Mouse (Mus musculus): ENCODE measurements around the gene Ulk3. TPM values are rescaled to one million over a fixed set of nuclear protein-coding genes. Genes with fewer than 3 reads are reported as not detected.

The Ulk3 gene
- polyA plus RNA-seq, 1 experiment from 2014 or later: 5.5 TPM

- H3K9me3 ChIP-seq (replicated peaks; ENCODE audit: control insufficient read depth, low read length): no peaks in the 10 kb centered on the region
- no peak for ATAC-seq (ENCODE audit: low read depth)
- H3K4me3 ChIP-seq (ENCODE audit: low read depth, low read length): peak within 1 kb of the TSS; percentile 69
- H3K36me3 ChIP-seq (ENCODE audit: control insufficient read depth, insufficient read depth): no peaks in the 10 kb centered on the region
- peaks cover 11% of the 10 kb centered on the region for H3K4me1 ChIP-seq (ENCODE audit: control insufficient read depth, low read depth, low read length)
- H3K27ac ChIP-seq (ENCODE audit: low read length): no peak within 1 kb of the TSS
- H3K4me2 ChIP-seq (ENCODE audit: low read depth, low read length): peak within 1 kb of the TSS; percentile 71
- no peaks in the 10 kb centered on the region for H3K27me3 ChIP-seq (ENCODE audit: control insufficient read depth, insufficient read depth, low read depth, low read length)
- WGBS (ENCODE audit: insufficient replicate concordance): 2% methylated on average over 28 of the region's 28 CpGs
- peak within 1 kb of the TSS; percentile 71 for H3K9ac ChIP-seq (ENCODE audit: low read depth, low read length)
Observed at GRCm38 (mm10) chr9:57552139-57552887, 36.9 kb upstream of the Ulk3 start, which contains the start of gene Mpi. Gene Mpi (minus strand): TSS chr9:57552763.

- ATAC-seq (ENCODE audit: low read depth): no peak
- H3K27ac ChIP-seq (ENCODE audit: low read length): no peak overlapping the region
- no peaks in the 10 kb centered on the region for H3K9me3 ChIP-seq (replicated peaks; ENCODE audit: control insufficient read depth, low read length)
- 75% methylated on average over 11 of the region's 11 CpGs for WGBS (ENCODE audit: insufficient replicate concordance)
- H3K36me3 ChIP-seq (ENCODE audit: control insufficient read depth, insufficient read depth): no peaks in the 10 kb centered on the region
- peaks cover 5% of the 10 kb centered on the region for H3K4me1 ChIP-seq (ENCODE audit: control insufficient read depth, low read depth, low read length)
- no peak overlapping the region for H3K9ac ChIP-seq (ENCODE audit: low read depth, low read length)
- H3K4me3 ChIP-seq (ENCODE audit: low read depth, low read length): no peak overlapping the region
- H3K4me2 ChIP-seq (ENCODE audit: low read depth, low read length): no peak overlapping the region
- no peaks in the 10 kb centered on the region for H3K27me3 ChIP-seq (ENCODE audit: control insufficient read depth, insufficient read depth, low read depth, low read length)
Observed at GRCm38 (mm10) chr9:57553119-57553518, 36.1 kb upstream of the Ulk3 start.

- no peak overlapping the region for H3K4me2 ChIP-seq (ENCODE audit: low read depth, low read length)
- H3K4me1 ChIP-seq (ENCODE audit: control insufficient read depth, low read depth, low read length): peaks cover 5% of the 10 kb centered on the region
- H3K4me3 ChIP-seq (ENCODE audit: low read depth, low read length): no peak overlapping the region
- H3K27ac ChIP-seq (ENCODE audit: low read length): no peak overlapping the region
- H3K36me3 ChIP-seq (ENCODE audit: control insufficient read depth, insufficient read depth): no peaks in the 10 kb centered on the region
- H3K9me3 ChIP-seq (replicated peaks; ENCODE audit: control insufficient read depth, low read length): no peaks in the 10 kb centered on the region
- no peak for ATAC-seq (ENCODE audit: low read depth)
- no peak overlapping the region for H3K9ac ChIP-seq (ENCODE audit: low read depth, low read length)
- WGBS (ENCODE audit: insufficient replicate concordance): 67% methylated on average over 3 of the region's 3 CpGs
- no peaks in the 10 kb centered on the region for H3K27me3 ChIP-seq (ENCODE audit: control insufficient read depth, insufficient read depth, low read depth, low read length)
Observed at GRCm38 (mm10) chr9:57554753-57555152, 34.5 kb upstream of the Ulk3 start.

- no peak overlapping the region for H3K9ac ChIP-seq (ENCODE audit: low read depth, low read length)
- H3K4me3 ChIP-seq (ENCODE audit: low read depth, low read length): no peak overlapping the region
- peaks cover 15% of the 10 kb centered on the region for H3K4me1 ChIP-seq (ENCODE audit: control insufficient read depth, low read depth, low read length)
- no peaks in the 10 kb centered on the region for H3K27me3 ChIP-seq (ENCODE audit: control insufficient read depth, insufficient read depth, low read depth, low read length)
- ATAC-seq (ENCODE audit: low read depth): no peak
- 58% methylated on average over 3 of the region's 3 CpGs for WGBS (ENCODE audit: insufficient replicate concordance)
- no peaks in the 10 kb centered on the region for H3K9me3 ChIP-seq (replicated peaks; ENCODE audit: control insufficient read depth, low read length)
- H3K27ac ChIP-seq (ENCODE audit: low read length): no peak overlapping the region
- no peak overlapping the region for H3K4me2 ChIP-seq (ENCODE audit: low read depth, low read length)
- H3K36me3 ChIP-seq (ENCODE audit: control insufficient read depth, insufficient read depth): no peaks in the 10 kb centered on the region
Observed at GRCm38 (mm10) chr9:57557215-57557614, 32.0 kb upstream of the Ulk3 start.

GRCm38 (mm10) chr9:57558625-57559024, 30.6 kb upstream of the Ulk3 start:
- H3K36me3 ChIP-seq (ENCODE audit: control insufficient read depth, insufficient read depth): no peaks in the 10 kb centered on the region
- no peak overlapping the region for H3K27ac ChIP-seq (ENCODE audit: low read length)
- no peak overlapping the region for H3K4me3 ChIP-seq (ENCODE audit: low read depth, low read length)
- H3K9ac ChIP-seq (ENCODE audit: low read depth, low read length): no peak overlapping the region
- H3K27me3 ChIP-seq (ENCODE audit: control insufficient read depth, insufficient read depth, low read depth, low read length): no peaks in the 10 kb centered on the region
- 61% methylated on average over 4 of the region's 4 CpGs for WGBS (ENCODE audit: insufficient replicate concordance)
- H3K4me2 ChIP-seq (ENCODE audit: low read depth, low read length): no peak overlapping the region
- H3K9me3 ChIP-seq (replicated peaks; ENCODE audit: control insufficient read depth, low read length): no peaks in the 10 kb centered on the region
- no peak for ATAC-seq (ENCODE audit: low read depth)
- H3K4me1 ChIP-seq (ENCODE audit: control insufficient read depth, low read depth, low read length): peaks cover 15% of the 10 kb centered on the region

- Histone ChIP-seq H3K36me3 (ENCODE audit: control insufficient read depth, insufficient read depth) (no peaks in the 10 kb centered on the region), H3K27me3 (ENCODE audit: control insufficient read depth, insufficient read depth, low read depth, low read length) (no peaks in the 10 kb centered on the region), H3K4me1 (ENCODE audit: control insufficient read depth, low read depth, low read length) (peaks cover 15% of the 10 kb centered on the region), H3K9me3 (replicated peaks; ENCODE audit: control insufficient read depth, low read length) (no peaks in the 10 kb centered on the region), H3K4me2 (ENCODE audit: low read depth, low read length) (no peak overlapping the region), H3K4me3 (ENCODE audit: low read depth, low read length) (no peak overlapping the region), H3K9ac (ENCODE audit: low read depth, low read length) (no peak overlapping the region), H3K27ac (ENCODE audit: low read length) (no peak overlapping the region)
- ATAC-seq (ENCODE audit: low read depth): no peak
- WGBS (ENCODE audit: insufficient replicate concordance): 59% methylated on average over 2 of the region's 2 CpGs
Observed at GRCm38 (mm10) chr9:57559568-57559967, 29.7 kb upstream of the Ulk3 start.

GRCm38 (mm10) chr9:57560263-57560662, 29.0 kb upstream of the Ulk3 start:
- Histone ChIP-seq H3K4me3 (ENCODE audit: low read depth, low read length) (peak overlapping the region; percentile 84), H3K36me3 (ENCODE audit: control insufficient read depth, insufficient read depth) (no peaks in the 10 kb centered on the region), H3K27me3 (ENCODE audit: control insufficient read depth, insufficient read depth, low read depth, low read length) (no peaks in the 10 kb centered on the region), H3K4me2 (ENCODE audit: low read depth, low read length) (peak overlapping the region; percentile 85), H3K9me3 (replicated peaks; ENCODE audit: control insufficient read depth, low read length) (no peaks in the 10 kb centered on the region), H3K9ac (ENCODE audit: low read depth, low read length) (peak overlapping the region; percentile 35; the same call in 1 of the 2 replicates), H3K27ac (ENCODE audit: low read length) (no peak overlapping the region), H3K4me1 (ENCODE audit: control insufficient read depth, low read depth, low read length) (peaks cover 16% of the 10 kb centered on the region)
- 20% methylated on average over 7 of the region's 7 CpGs for WGBS (ENCODE audit: insufficient replicate concordance)
- ATAC-seq (ENCODE audit: low read depth): no peak

GRCm38 (mm10) chr9:57560861-57561710, 28.2 kb upstream of the Ulk3 start, which contains the start of gene Scamp2:
Gene Scamp2 (plus strand): TSS chr9:57560943.
- Histone ChIP-seq H3K4me1 (ENCODE audit: control insufficient read depth, low read depth, low read length) (peaks cover 18% of the 10 kb centered on the region), H3K4me2 (ENCODE audit: low read depth, low read length) (peak within 1 kb of the TSS; percentile 85), H3K9ac (ENCODE audit: low read depth, low read length) (peak within 1 kb of the TSS; percentile 83), H3K27ac (ENCODE audit: low read length) (peak within 1 kb of the TSS; percentile 80), H3K36me3 (ENCODE audit: control insufficient read depth, insufficient read depth) (no peaks in the 10 kb centered on the region), H3K27me3 (ENCODE audit: control insufficient read depth, insufficient read depth, low read depth, low read length) (no peaks in the 10 kb centered on the region), H3K9me3 (replicated peaks; ENCODE audit: control insufficient read depth, low read length) (no peaks in the 10 kb centered on the region), H3K4me3 (ENCODE audit: low read depth, low read length) (peak within 1 kb of the TSS; percentile 84)
- under 1% methylated on average over 37 of the region's 37 CpGs for WGBS (ENCODE audit: insufficient replicate concordance)
- peak; percentile 99 for ATAC-seq (ENCODE audit: low read depth)

- ATAC-seq (ENCODE audit: low read depth): no peak
- no peaks in the 10 kb centered on the region for H3K9me3 ChIP-seq (replicated peaks; ENCODE audit: control insufficient read depth, low read length)
- H3K4me1 ChIP-seq (ENCODE audit: control insufficient read depth, low read depth, low read length): peaks cover 18% of the 10 kb centered on the region
- H3K4me2 ChIP-seq (ENCODE audit: low read depth, low read length): peak overlapping the region; percentile 85
- H3K4me3 ChIP-seq (ENCODE audit: low read depth, low read length): peak overlapping the region; percentile 84
- H3K9ac ChIP-seq (ENCODE audit: low read depth, low read length): peak overlapping the region; percentile 83
- no peaks in the 10 kb centered on the region for H3K36me3 ChIP-seq (ENCODE audit: control insufficient read depth, insufficient read depth)
- WGBS (ENCODE audit: insufficient replicate concordance): 43% methylated on average over 13 of the region's 13 CpGs
- no peaks in the 10 kb centered on the region for H3K27me3 ChIP-seq (ENCODE audit: control insufficient read depth, insufficient read depth, low read depth, low read length)
- peak overlapping the region; percentile 80 for H3K27ac ChIP-seq (ENCODE audit: low read length)
Observed at GRCm38 (mm10) chr9:57561711-57562099, 27.5 kb upstream of the Ulk3 start.

All from liver, embryonic 16.5 days (tissue).